Mouse (Mus musculus) retina, embryonic 14.5 days (tissue): ENCODE results near the gene Slc9a8.

Experiments used
- DNase-seq: peaks from one replicate; pipeline ENCODE4 v3.0.0-alpha.2; 2015; ENCODE audit warnings: low spot score

Gene Slc9a8

DNA sequence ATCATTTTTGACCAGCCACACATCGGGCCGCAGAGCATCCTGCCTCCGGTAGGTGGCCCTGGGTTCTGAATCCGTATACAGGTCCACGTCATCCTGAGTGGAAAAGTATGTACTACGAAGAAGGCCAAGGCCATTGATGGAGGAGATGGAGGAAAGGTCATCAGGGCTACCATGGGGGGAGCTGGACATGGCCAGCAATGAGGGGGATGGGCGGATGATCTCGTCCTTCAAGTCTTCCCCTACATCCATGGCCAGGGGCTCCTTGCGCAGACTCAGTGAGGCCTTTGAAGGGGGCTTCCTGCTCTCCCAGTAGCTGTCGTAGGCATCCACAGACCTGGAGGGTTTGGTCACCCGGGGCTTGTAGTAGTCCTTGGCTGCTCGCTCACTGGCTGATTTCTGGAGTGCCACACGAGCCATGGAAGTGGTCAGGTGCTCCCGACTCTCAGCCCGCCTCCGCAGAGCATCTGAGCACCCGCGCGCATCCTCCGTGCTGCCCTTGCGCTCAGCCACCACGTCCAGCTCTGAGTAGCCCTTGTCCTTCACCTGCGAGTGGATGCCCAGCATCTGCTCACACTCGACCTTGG, 62.4 kb downstream of the Slc9a8 start:
- DNase-seq, result no peak

GRCm38 (mm10) chr2:167484932-167485331, 63.4 kb downstream of the Slc9a8 start:
- DNase-seq, result no peak

GRCm38 (mm10) chr2:167485501-167486377, 64.2 kb downstream of the Slc9a8 start:
- no peak for DNase-seq

DNA sequence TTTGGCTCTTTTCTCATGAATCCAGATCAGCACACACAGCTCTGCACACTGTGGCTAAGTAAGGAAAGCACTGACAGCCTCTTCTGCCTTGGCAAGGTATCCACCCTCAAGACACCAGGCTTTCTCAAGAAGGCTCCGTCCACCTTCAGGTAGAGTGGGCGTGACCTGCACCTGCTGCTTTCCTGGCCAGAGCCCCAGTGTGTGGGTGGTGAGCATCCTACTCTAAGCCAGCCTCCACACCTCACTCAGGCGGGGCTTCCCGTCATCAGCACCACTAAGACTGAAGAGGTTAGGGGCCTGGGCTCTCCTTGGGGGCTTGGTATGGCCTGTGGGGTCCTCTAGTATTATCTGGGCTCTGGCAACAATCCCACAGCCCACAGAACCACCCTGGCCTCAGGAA, 65.1 kb downstream of the Slc9a8 start:
- DNase-seq, result no peak

DNA sequence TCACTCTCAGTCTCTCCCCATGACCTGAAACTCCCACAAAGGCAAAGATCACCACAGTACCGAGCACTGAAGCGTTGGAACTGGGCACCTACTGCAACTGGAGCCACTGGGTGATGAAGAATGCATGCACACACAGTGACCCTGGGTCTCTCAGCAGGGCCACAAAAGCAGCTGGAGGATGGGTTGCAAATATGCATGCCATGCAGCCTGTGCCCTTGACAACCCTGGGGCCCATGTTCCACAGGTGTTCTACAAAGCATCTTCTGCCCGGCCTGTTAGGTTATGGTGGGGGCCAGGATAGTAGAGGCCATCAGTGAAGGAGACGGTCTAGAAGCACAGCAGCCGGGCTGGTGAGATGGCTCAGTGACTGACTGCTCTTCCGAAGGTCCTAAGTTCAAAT, 66.0 kb downstream of the Slc9a8 start:
- no peak for DNase-seq

DNA sequence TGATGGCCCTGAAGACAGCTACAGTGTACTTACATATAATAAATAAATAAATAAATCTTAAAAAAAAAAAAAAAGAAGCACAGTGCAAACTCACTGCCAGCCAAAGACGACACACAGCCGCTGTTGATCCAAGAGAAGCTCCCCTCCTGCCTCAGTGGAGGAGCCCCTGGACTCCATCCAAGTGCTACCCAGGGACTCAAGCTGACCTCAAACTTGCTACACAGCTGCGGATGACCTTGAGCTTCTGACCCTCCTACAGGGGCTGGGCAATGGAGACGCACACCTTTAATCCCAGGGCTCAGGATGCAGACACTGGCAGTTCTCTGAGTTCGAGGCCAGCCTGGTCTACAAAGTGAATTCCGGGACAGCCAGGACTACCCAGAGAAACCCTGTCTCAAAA, 66.5 kb downstream of the Slc9a8 start:
- DNase-seq, result no peak

DNA sequence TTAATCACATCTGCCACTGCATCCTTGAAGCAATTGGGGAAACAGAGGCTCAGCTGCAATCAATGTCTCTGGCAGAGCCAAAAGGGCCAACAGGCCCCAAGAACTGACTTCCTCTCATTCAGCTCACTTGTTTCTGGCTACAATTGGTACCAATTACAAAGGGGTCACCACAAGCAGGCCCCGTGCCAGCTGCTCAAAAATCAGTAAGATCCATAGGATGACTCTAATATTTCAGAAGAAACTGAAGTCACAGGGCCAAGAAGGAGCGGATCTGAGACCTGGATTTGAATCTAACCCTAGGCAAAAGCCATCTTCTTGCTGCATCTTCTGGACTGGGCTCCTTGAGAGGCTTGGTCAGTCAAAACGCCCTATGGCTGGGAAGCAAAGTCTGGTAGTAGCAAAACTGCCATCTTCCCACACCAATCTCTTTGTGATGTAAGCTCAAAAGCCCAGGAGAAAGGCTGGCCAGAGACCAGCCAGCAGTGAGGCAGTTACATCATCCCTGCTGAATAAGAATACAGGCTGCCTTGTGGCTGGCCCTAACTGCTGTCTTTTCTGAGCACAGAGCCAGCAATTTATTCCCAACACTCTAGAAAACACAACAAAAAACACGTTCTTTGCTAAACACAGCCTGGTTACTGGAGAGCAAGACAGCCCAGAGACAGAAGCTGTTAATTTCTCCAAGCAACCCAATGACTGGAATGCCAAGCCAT, 69.5 kb downstream of the Slc9a8 start:
- no peak for DNase-seq

- no peak for DNase-seq
Observed at GRCm38 (mm10) chr2:167491757-167492708, 70.5 kb downstream of the Slc9a8 start, which contains the start of gene Rnf114. TSS of gene Rnf114 (plus strand) at chr2:167492645.

- peak; percentile 91 for DNase-seq
Observed at GRCm38 (mm10) chr2:167492713-167493636, 71.5 kb downstream of the Slc9a8 start, which contains the start of gene Spata2. TSS of gene Spata2 (minus strand) at chr2:167492887.

DNA sequence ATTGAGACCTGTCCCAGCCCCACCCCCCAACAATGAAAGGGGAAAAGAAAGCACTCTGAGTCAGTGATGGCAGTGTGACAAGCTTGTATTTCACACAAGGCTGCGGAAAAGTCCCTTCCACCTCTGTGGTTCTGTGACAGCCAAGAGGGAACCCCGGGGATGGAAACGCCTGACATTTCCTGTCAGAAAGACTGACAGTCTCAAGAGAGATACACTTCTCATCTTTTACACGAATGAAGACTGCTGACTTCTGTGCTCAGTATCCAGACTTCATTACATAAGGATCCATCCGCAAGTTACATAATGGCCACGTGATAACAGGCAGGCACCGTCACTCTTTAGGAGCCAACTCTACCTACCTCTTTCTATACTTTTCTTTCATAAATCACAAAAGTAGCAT, 74.9 kb downstream of the Slc9a8 start:
- no peak for DNase-seq

GRCm38 (mm10) chr2:167497272-167497671, 75.8 kb downstream of the Slc9a8 start:
- DNase-seq, result peak; percentile 64

DNA sequence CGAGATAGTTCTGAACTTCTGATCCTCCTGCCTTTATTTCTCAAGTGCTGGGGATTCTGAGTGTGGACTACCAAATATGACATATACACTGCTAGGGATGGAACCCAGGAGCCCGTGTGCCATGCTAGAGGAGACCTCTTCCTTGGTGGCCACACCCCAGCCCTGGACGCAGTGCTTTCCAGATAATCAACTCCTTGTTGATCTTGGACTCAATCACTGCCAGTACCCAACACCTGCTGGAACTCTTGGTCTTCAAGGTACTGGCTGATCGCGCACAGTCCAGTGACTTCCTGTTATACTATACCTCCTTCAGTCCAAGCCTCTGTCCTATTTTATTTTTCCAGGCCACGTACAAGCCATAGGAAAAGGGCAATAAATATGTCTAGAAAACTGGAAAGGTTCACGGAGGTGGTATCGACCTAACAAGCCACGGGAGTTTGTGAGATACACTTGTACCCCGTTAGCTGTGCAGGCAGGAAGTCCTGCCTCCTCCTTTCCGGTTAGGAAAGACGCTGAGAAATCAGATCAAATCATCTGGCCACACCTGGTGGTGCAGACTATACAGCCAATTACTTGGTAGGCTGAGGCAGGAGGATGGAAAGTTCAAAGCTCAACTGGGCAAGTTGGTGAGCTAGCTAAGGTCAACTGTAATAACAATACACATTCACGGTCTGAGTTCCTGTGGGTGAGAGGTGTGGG, 81.2 kb downstream of the Slc9a8 start:
- DNase-seq, result no peak

DNA sequence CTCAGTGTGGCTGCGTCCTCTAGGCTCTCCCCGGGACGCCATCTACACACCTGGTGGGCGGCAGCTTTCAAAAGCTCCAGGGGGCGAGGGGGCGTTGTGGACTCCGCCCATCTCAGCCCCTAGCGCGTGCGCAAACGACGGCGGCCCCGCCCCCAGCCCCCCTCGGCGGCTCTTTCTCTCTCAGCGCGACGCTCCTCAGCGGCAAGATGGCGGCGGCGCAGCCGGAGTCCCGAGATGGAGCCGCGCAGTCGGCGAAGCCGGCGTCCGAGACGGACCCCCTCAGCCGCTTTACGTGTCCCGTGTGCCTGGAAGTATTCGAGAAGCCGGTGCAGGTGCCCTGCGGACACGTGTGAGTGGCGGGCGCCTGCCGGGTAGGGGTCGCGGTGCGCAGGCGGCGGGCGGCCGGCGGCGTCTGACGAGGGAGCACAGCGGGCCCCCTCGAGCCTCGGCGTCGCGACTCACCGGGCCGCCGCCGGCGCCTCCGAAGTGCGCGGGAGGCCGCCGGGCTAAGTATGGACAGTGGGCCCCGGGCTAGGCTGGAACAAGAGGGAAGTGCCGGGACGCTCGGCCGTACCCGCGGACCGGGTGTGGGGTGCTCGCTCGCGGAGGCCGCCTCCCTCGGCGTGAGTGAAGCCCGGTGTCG, 81.9 kb downstream of the Slc9a8 start:
- DNase-seq, result peak; percentile 89

- peak; percentile 47 for DNase-seq
Observed at GRCm38 (mm10) chr2:167503896-167504349, 82.4 kb downstream of the Slc9a8 start.

GRCm38 (mm10) chr2:167505127-167505526, 83.6 kb downstream of the Slc9a8 start:
- DNase-seq, result no peak

- DNase-seq, result no peak
Observed at GRCm38 (mm10) chr2:167506546-167507260, 85.2 kb downstream of the Slc9a8 start.

DNA sequence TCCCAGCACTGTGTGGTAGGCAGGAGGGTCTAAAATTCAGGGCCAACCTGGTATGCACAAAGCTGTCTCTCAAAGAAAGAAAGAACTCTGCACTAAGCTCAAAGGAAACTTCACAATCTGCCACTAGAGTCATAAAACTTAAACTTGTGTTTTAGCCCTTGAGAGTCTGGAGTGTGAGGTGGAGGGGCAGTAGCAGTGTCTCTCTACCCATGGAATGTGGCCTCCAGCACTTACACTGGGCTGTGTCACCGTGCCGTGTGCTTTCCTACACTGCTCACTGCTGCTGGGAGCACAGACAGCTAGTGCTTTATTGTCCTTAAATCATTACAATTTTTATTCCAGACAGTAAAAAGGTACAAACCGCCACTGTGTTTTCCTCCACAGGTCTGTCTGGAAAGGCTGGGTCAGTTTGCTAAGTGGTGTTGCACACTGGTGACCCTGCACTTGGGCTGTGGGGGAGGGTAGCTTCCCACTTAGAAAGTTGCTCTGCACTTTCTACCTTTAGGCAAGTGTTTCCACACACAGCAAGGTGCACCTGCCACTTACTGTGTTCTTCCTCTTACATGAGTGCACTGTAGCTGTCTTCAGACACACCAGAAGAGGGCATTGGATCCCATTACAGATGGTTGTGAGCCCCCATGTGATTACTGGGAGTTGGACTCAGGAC, 86.3 kb downstream of the Slc9a8 start:
- no peak for DNase-seq

DNA sequence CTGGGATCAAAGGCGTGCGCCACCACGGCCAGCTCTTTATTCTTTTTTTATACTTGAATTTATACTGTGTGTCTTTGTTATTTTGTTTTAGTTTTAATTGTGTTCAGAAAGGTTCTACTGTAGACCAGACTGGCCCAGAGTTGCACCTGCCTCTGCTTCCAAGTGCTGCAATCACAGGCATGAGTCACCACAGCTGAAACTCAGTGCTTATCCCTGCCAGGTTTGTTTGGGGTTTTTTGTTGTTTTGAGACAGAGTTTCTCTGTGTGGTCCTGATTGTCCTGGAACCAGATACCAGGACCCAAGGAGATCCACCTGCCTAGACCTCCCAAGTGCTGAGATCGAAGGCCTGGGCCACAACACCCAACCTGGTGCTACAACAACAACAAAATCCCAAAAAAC, 87.1 kb downstream of the Slc9a8 start:
- no peak for DNase-seq
